Mouse (Mus musculus) heart, adult 10 weeks (tissue): ENCODE measurements around the gene Sh3d21. TPM values are rescaled to one million over a fixed set of nuclear protein-coding genes. Genes with fewer than 3 reads are reported as not detected.

Experiments used
- polyA plus RNA-seq: library from polyadenylated mRNA; stranded (reverse); fragments of 350-450 nt; fragmentation: Illumina TruSeq; extraction: RNeasy Lipid Tissue Mini Kit (QIAGEN cat#74804); gene quantifications from one replicate; pipeline ENCODE4 v1.2.3, GENCODE M21; 2014; ENCODE audit warnings: low read depth, low replicate concordance

Gene Sh3d21
- 4.8 TPM for polyA plus RNA-seq

DNA sequence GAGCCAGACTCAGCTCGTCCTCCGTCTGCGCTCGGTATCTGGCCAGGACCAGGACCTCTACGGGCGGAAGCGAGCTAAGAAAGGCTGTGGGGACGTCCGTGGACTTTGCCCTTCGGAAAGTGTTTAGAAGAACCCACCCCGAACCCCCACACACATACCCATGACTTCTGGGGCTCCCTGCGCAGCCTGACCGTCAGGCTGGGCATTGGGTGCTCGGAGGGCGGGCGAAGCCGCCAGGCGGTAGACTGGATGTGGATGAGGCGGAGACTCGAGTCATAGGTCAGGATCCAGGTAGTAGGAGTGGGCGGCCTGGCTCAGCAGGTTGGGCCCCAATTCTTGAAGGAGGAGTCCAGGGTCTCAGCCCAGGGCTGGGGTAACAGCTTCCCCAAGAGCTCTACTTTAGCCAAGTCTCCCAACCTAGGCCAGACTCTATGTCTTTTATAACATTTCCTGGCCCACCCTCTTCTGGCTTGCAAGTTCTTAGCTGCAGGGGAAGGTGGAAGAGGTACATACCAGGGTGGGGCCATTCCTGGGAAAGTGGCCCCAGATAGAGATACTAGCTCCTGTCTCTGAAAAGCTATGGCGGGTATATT, at the start of gene Sh3d21:
Sh3d21 (minus strand) TSS at position 425 of the 593 bp plus-strand sequence.

GRCm38 (mm10) chr4:126202303-126203181, 39.3 kb upstream of the Sh3d21 start, which contains the start of gene Thrap3:
TSS of gene Thrap3 (minus strand) at chr4:126202760.

GRCm38 (mm10) chr4:126147533-126148160, 15.6 kb downstream of the Sh3d21 start, which contains the start of gene Eva1b:
TSS of gene Eva1b (plus strand) at chr4:126147744.

GRCm38 (mm10) chr4:126103590-126104068, 59.7 kb downstream of the Sh3d21 start, which contains the start of gene Stk40:
TSS of gene Stk40 (plus strand) at chr4:126103957.

Other genes with a start within 250 kb of the Sh3d21 start
- 1.4 TPM for gene Csf3r, start 138.9 kb downstream of the Sh3d21 start, polyA plus RNA-seq
- 118 TPM for gene Mrps15, start 116.6 kb downstream of the Sh3d21 start, polyA plus RNA-seq
- gene Oscp1, start 104.9 kb downstream of the Sh3d21 start, polyA plus RNA-seq, result 2.4 TPM
- gene Lsm10, start 66.9 kb downstream of the Sh3d21 start, polyA plus RNA-seq, result 25.9 TPM
- gene Stk40, start 59.5 kb downstream of the Sh3d21 start, polyA plus RNA-seq, result 45.5 TPM
- 11.4 TPM for gene Eva1b, start 15.7 kb downstream of the Sh3d21 start, polyA plus RNA-seq
- gene Thrap3, start 39.3 kb upstream of the Sh3d21 start, polyA plus RNA-seq, result 96.7 TPM
- gene Map7d1, start 92.9 kb upstream of the Sh3d21 start, polyA plus RNA-seq, result 205 TPM
- gene Trappc3, start 98.8 kb upstream of the Sh3d21 start, polyA plus RNA-seq, result 60.4 TPM
- 0.52 TPM for gene Col8a2, start 123.3 kb upstream of the Sh3d21 start, polyA plus RNA-seq
- 15.6 TPM for gene Adprhl2, start 158.2 kb upstream of the Sh3d21 start, polyA plus RNA-seq
- gene Tekt2, start 162.2 kb upstream of the Sh3d21 start, polyA plus RNA-seq, result 1.8 TPM